8 mouse cellular contexts compared by ENCODE assay signal in the genomic region with DNA sequence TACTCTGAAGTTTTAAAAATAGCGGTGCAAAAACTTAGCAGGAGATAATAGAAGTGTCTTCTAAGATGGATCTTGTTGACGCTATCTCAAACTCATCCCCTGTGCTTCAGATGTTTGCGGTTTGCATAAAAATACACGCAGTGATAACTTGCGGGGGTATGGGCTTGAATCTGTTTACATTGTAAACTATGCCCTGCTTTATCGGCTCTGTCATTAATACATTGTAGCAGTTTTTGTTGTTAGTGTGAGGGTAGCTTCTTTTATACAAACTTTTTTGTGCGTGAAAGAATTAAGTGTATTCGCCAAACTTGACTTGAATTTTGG. TPM values are rescaled to one million over a fixed set of nuclear protein-coding genes. Genes with fewer than 3 reads are reported as not detected.
DNase-seq lines count a peak whose midpoint lies in the region; ATAC-seq and TF ChIP-seq lines count a peak whose summit lies in the region.

No protein-coding gene starts in this region.

- H3K9ac ChIP-seq in kidney, postnatal 0 days (ENCODE audit: low read depth, low read length), result peak overlapping the region; percentile 98
- peak overlapping the region; percentile 98 for H3K9ac ChIP-seq in embryonic facial prominence, embryonic 12.5 days
- peak overlapping the region; percentile 95 for H3K9ac ChIP-seq in intestine, embryonic 14.5 days (ENCODE audit: low read length)
- peak overlapping the region; percentile 98 for H3K9ac ChIP-seq in neural tube, embryonic 12.5 days

- H3K4me2 ChIP-seq in kidney, postnatal 0 days (ENCODE audit: low read length), result peak overlapping the region; percentile 70
- H3K4me2 ChIP-seq in embryonic facial prominence, embryonic 12.5 days (replicated peaks), result peak overlapping the region; percentile 76
- peak overlapping the region; percentile 84 for H3K4me2 ChIP-seq in intestine, embryonic 14.5 days (ENCODE audit: low read length)
- peak overlapping the region; percentile 81 for H3K4me2 ChIP-seq in neural tube, embryonic 12.5 days (replicated peaks)

- no peaks in the 10 kb centered on the region for H3K27me3 ChIP-seq in kidney, postnatal 0 days (ENCODE audit: insufficient read depth, low read length)
- H3K27me3 ChIP-seq in embryonic facial prominence, embryonic 12.5 days, result no peaks in the 10 kb centered on the region
- no peaks in the 10 kb centered on the region for H3K27me3 ChIP-seq in intestine, embryonic 14.5 days (replicated peaks; ENCODE audit: control insufficient read depth, insufficient read depth, low read length)
- H3K27me3 ChIP-seq in neural tube, embryonic 12.5 days (replicated peaks), result no peaks in the 10 kb centered on the region

- peak overlapping the region; percentile 99 for H3K4me3 ChIP-seq in kidney, postnatal 0 days (replicated peaks; ENCODE audit: low read depth, low read length)
- H3K4me3 ChIP-seq in embryonic facial prominence, embryonic 12.5 days, result peak overlapping the region; percentile 99
- H3K4me3 ChIP-seq in intestine, embryonic 14.5 days (ENCODE audit: low read depth, low read length), result peak overlapping the region; percentile 99
- H3K4me3 ChIP-seq in neural tube, embryonic 12.5 days, result peak overlapping the region; percentile 100

- 7% methylated on average over 8 of the region's 8 CpGs for WGBS in kidney, postnatal 0 days
- 6% methylated on average over 8 of the region's 8 CpGs for WGBS in embryonic facial prominence, embryonic 12.5 days
- WGBS in intestine, embryonic 14.5 days, result 8% methylated on average over 8 of the region's 8 CpGs
- 9% methylated on average over 8 of the region's 8 CpGs for WGBS in neural tube, embryonic 12.5 days

- intact Hi-C loops in left cerebral cortex, postnatal 36 days (cut with DNase I), result no loop called here

- no peaks in the 10 kb centered on the region for H3K9me3 ChIP-seq in kidney, postnatal 0 days (replicated peaks; ENCODE audit: low read length)
- H3K9me3 ChIP-seq in embryonic facial prominence, embryonic 12.5 days, result no peaks in the 10 kb centered on the region
- H3K9me3 ChIP-seq in intestine, embryonic 14.5 days (ENCODE audit: control insufficient read depth, low read length), result no peaks in the 10 kb centered on the region
- H3K9me3 ChIP-seq in neural tube, embryonic 12.5 days, result no peaks in the 10 kb centered on the region

- no peak for ATAC-seq in kidney, postnatal 0 days (replicated peaks; ENCODE audit: low FRiP score, low read depth)
- no peak for ATAC-seq in embryonic facial prominence, embryonic 12.5 days (ENCODE audit: insufficient number of reproducible peaks, insufficient read depth, low FRiP score, low TSS enrichment)
- no peak for ATAC-seq in intestine, embryonic 14.5 days (replicated peaks; ENCODE audit: low FRiP score, low TSS enrichment, low read depth)
- ATAC-seq in neural tube, embryonic 12.5 days (ENCODE audit: low FRiP score, low read depth), result no peak
- no peak for ATAC-seq in megakaryocyte progenitor cell, adult 5-6 weeks (replicated peaks; ENCODE audit: poor library complexity)

- TF ChIP-seq CTCF in kidney, postnatal 0 days (IDR thresholded peaks at IDR 0.05; ENCODE audit: low read depth), result no peak

- H3K27ac ChIP-seq in kidney, postnatal 0 days, result peak overlapping the region; percentile 96
- peak overlapping the region; percentile 94; the same call in 1 of the 2 replicates for H3K27ac ChIP-seq in embryonic facial prominence, embryonic 12.5 days
- 0 out of 2 replicates have a peak overlapping the region, but pooled peaks have one; percentile 92 for H3K27ac ChIP-seq in intestine, embryonic 14.5 days (ENCODE audit: low read depth)
- no peak overlapping the region for H3K27ac ChIP-seq in neural tube, embryonic 12.5 days

- no peaks in the 10 kb centered on the region for H3K36me3 ChIP-seq in kidney, postnatal 0 days (ENCODE audit: insufficient read depth, low read length)
- H3K36me3 ChIP-seq in embryonic facial prominence, embryonic 12.5 days, result no peaks in the 10 kb centered on the region
- 0 out of 2 replicates have a peak, but pooled peaks cover 3% of the 10 kb centered on the region for H3K36me3 ChIP-seq in intestine, embryonic 14.5 days (ENCODE audit: control insufficient read depth, insufficient read depth, low read length)
- no peaks in the 10 kb centered on the region for H3K36me3 ChIP-seq in neural tube, embryonic 12.5 days

- DNase-seq in kidney, postnatal 0 days (ENCODE audit: low spot score), result no peak
- no peak for DNase-seq in kidney, adult 18-20 months
- DNase-seq in intestine, embryonic 14.5 days (ENCODE audit: low spot score), result no peak
- no peak for DNase-seq in left cerebral cortex, postnatal 36 days (ENCODE audit: low spot score in 2 of 2)
- no peak for DNase-seq in ovary, postnatal 36 days (ENCODE audit: low spot score)

- H3K4me1 ChIP-seq in kidney, postnatal 0 days (replicated peaks; ENCODE audit: insufficient read depth, low read length), result peaks cover 12% of the 10 kb centered on the region
- peaks cover 16% of the 10 kb centered on the region for H3K4me1 ChIP-seq in embryonic facial prominence, embryonic 12.5 days
- peaks cover 23% of the 10 kb centered on the region for H3K4me1 ChIP-seq in intestine, embryonic 14.5 days (replicated peaks; ENCODE audit: control insufficient read depth, insufficient read depth, low read length)
- H3K4me1 ChIP-seq in neural tube, embryonic 12.5 days, result peaks cover 26% of the 10 kb centered on the region

RNA-seq across cellular contexts. Expression of a gene that starts 2.1 kb away (rescaled TPM):
- 26.5 and 26.6 TPM in 2 replicates for polyA plus RNA-seq in kidney, postnatal 0 days (2015; fragmentation: Nextera tagmentation; extraction: Ambion mirVana)
- 58.0 and 65.4 TPM in 2 replicates for polyA plus RNA-seq in embryonic facial prominence, embryonic 12.5 days (2016; fragmentation: Nextera tagmentation; extraction: Ambion mirVana)
- 37.3 and 42.1 TPM in 2 replicates for polyA plus RNA-seq in intestine, embryonic 14.5 days (2014; fragmentation: Nextera tagmentation; extraction: Ambion mirVana)
- 57.4 and 65.9 TPM in 2 replicates for polyA plus RNA-seq in neural tube, embryonic 12.5 days (2016; fragmentation: Nextera tagmentation; extraction: Ambion mirVana)
- 10 to 100 TPM; 34.7 to 43.7 TPM for total RNA-seq in left cerebral cortex, postnatal 36 days (2021)
- 126 and 131 TPM in 2 replicates for total RNA-seq in megakaryocyte progenitor cell, adult 5-6 weeks (2015)
- total RNA-seq in megakaryocyte progenitor cell, adult 5-6 weeks (2017), result 69.8 and 118 TPM in 2 replicates

RNA-seq across cellular contexts. Expression of a gene that starts 8.3 kb away (rescaled TPM):
- polyA plus RNA-seq in kidney, postnatal 0 days (2015; fragmentation: Nextera tagmentation; extraction: Ambion mirVana), result 1,354 and 1,434 TPM in 2 replicates
- polyA plus RNA-seq in embryonic facial prominence, embryonic 12.5 days (2016; fragmentation: Nextera tagmentation; extraction: Ambion mirVana), result 685 and 686 TPM in 2 replicates
- polyA plus RNA-seq in intestine, embryonic 14.5 days (2014; fragmentation: Nextera tagmentation; extraction: Ambion mirVana), result 751 and 824 TPM in 2 replicates
- polyA plus RNA-seq in neural tube, embryonic 12.5 days (2016; fragmentation: Nextera tagmentation; extraction: Ambion mirVana), result 723 and 776 TPM in 2 replicates
- total RNA-seq in left cerebral cortex, postnatal 36 days (2021), result 100 to 1,000 TPM; 288 to 324 TPM
- 175 and 219 TPM in 2 replicates for total RNA-seq in megakaryocyte progenitor cell, adult 5-6 weeks (2015)
- total RNA-seq in megakaryocyte progenitor cell, adult 5-6 weeks (2017), result 84.9 and 94.9 TPM in 2 replicates

RNA-seq across cellular contexts. Expression of a gene that starts 20.6 kb away (rescaled TPM):
- polyA plus RNA-seq in kidney, postnatal 0 days (2015; fragmentation: Nextera tagmentation; extraction: Ambion mirVana), result 0.76 and 0.88 TPM in 2 replicates
- polyA plus RNA-seq in embryonic facial prominence, embryonic 12.5 days (2016; fragmentation: Nextera tagmentation; extraction: Ambion mirVana), result 8.6 and 12.6 TPM in 2 replicates
- polyA plus RNA-seq in intestine, embryonic 14.5 days (2014; fragmentation: Nextera tagmentation; extraction: Ambion mirVana), result 4.6 and 4.8 TPM in 2 replicates
- polyA plus RNA-seq in neural tube, embryonic 12.5 days (2016; fragmentation: Nextera tagmentation; extraction: Ambion mirVana), result 2.4 and 2.5 TPM in 2 replicates
- total RNA-seq in left cerebral cortex, postnatal 36 days (2021), result not detected
- not detected in 2 replicates for total RNA-seq in megakaryocyte progenitor cell, adult 5-6 weeks (2015)
- total RNA-seq in megakaryocyte progenitor cell, adult 5-6 weeks (2017), result not detected in 2 replicates
